Mouse (Mus musculus) forebrain, embryonic 15.5 days (tissue): ENCODE measurements around the gene Zc3h7b. TPM values are rescaled to one million over a fixed set of nuclear protein-coding genes. Genes with fewer than 3 reads are reported as not detected.

ENCODE experiments used
- ATAC-seq: fragments of 200-750 bp; cut with Nextera tagmentation; replicated peaks from 2 replicates; pipeline ENCODE4 v1.8.0; 2017; ENCODE audit warnings: mild to moderate bottlenecking, moderate TSS enrichment, moderate library complexity
- H3K27ac ChIP-seq: fragments of 300-500 bp; sonication (generic); replicated peaks from 2 replicates; pipeline ENCODE4 v1.5.1; 2015; ENCODE audit warnings: mild to moderate bottlenecking, inconsistent platforms
- H3K27me3 ChIP-seq: fragments of 300-500 bp; sonication (generic); 2 replicates; pipeline ENCODE4 v1.6.1; 2015; ENCODE audit warnings: inconsistent platforms
- H3K36me3 ChIP-seq: fragments of 300-500 bp; sonication (generic); 2 replicates; pipeline ENCODE4 v1.6.1; 2015; ENCODE audit warnings: mild to moderate bottlenecking, inconsistent platforms
- H3K4me1 ChIP-seq: fragments of 300-500 bp; sonication (generic); 2 replicates; pipeline ENCODE4 v1.6.1; 2015; ENCODE audit warnings: inconsistent platforms
- H3K4me2 ChIP-seq: fragments of 300-500 bp; sonication (generic); replicated peaks from 2 replicates; pipeline ENCODE4 v1.6.1; 2015; ENCODE audit warnings: mild to moderate bottlenecking, inconsistent platforms
- H3K4me3 ChIP-seq: fragments of 300-500 bp; sonication (generic); 2 replicates; pipeline ENCODE4 v1.5.1; 2015; ENCODE audit warnings: mild to moderate bottlenecking, inconsistent platforms
- H3K9ac ChIP-seq: fragments of 300-500 bp; sonication (generic); replicated peaks from 2 replicates; pipeline ENCODE4 v1.6.1; 2015; ENCODE audit warnings: mild to moderate bottlenecking, inconsistent platforms
- H3K9me3 ChIP-seq: fragments of 300-500 bp; sonication (generic); 2 replicates; pipeline ENCODE4 v1.6.1; 2016; ENCODE audit warnings: inconsistent platforms
- WGBS: fragments of 180-500 bp; shearing (Covaris S2); methylation state at CpG from one replicate; pipeline ENCODE4 v1.1.7; 2015; ENCODE audit warnings: mixed read lengths; 5-methylcytosine and 5-hydroxymethylcytosine counted together
- polyA plus RNA-seq: library from polyadenylated mRNA; unstranded; fragments of >200 nt; fragmentation: Nextera tagmentation; extraction: Ambion mirVana; gene quantifications from 2 replicates; pipeline ENCODE4 v1.2.1, GENCODE M21; 2015

The Zc3h7b gene
- polyA plus RNA-seq, 1 experiment from 2014 or later, result 50.2 TPM

GRCm38 (mm10) chr15:81842275-81842674 is 97.4 kb downstream of the Zc3h7b start:
- no peaks in the 10 kb centered on the region for H3K36me3 ChIP-seq
- 85% methylated on average over 7 of the region's 7 CpGs for WGBS
- H3K9me3 ChIP-seq, result no peaks in the 10 kb centered on the region
- no peaks in the 10 kb centered on the region for H3K27me3 ChIP-seq
- H3K27ac ChIP-seq, result no peak overlapping the region
- H3K4me2 ChIP-seq, result no peak overlapping the region
- ATAC-seq, result no peak
- H3K4me1 ChIP-seq, result peaks cover 9% of the 10 kb centered on the region
- no peak overlapping the region for H3K4me3 ChIP-seq
- no peak overlapping the region for H3K9ac ChIP-seq

GRCm38 (mm10) chr15:81845033-81845625 is 100.3 kb downstream of the Zc3h7b start:
- H3K4me3 ChIP-seq, result no peak overlapping the region
- H3K9me3 ChIP-seq, result no peaks in the 10 kb centered on the region
- 62% methylated on average over 5 of the region's 5 CpGs for WGBS
- peaks cover 13% of the 10 kb centered on the region for H3K36me3 ChIP-seq
- H3K4me2 ChIP-seq, result no peak overlapping the region
- ATAC-seq, result no peak
- no peak overlapping the region for H3K27ac ChIP-seq
- no peak overlapping the region for H3K9ac ChIP-seq
- H3K27me3 ChIP-seq, result no peaks in the 10 kb centered on the region
- 0 out of 2 replicates have a peak, but pooled peaks cover 2% of the 10 kb centered on the region for H3K4me1 ChIP-seq

- Histone ChIP-seq H3K4me3 (no peak overlapping the region), H3K27ac (no peak overlapping the region), H3K9me3 (no peaks in the 10 kb centered on the region), H3K4me1 (0 out of 2 replicates have a peak, but pooled peaks cover 2% of the 10 kb centered on the region), H3K27me3 (no peaks in the 10 kb centered on the region), H3K36me3 (peaks cover 19% of the 10 kb centered on the region), H3K4me2 (no peak overlapping the region), H3K9ac (no peak overlapping the region)
- 40% methylated on average over 4 of the region's 4 CpGs for WGBS
- ATAC-seq, result no peak
These were observed 100.9 kb downstream of the Zc3h7b start for GRCm38 (mm10) chr15:81845724-81846123.

Other genes with a start within 250 kb of the Zc3h7b start
- gene Ep300, start 159.7 kb upstream of the Zc3h7b start, polyA plus RNA-seq, result 18.4 and 21.9 TPM in 2 replicates
- 31.6 and 31.9 TPM in 2 replicates for gene L3mbtl2, start 81.2 kb upstream of the Zc3h7b start, polyA plus RNA-seq
- 19.8 and 20.1 TPM in 2 replicates for gene Chadl, start 47.8 kb upstream of the Zc3h7b start, polyA plus RNA-seq
- gene Rangap1, start 473 bp downstream of the Zc3h7b start, polyA plus RNA-seq, result 130 and 131 TPM in 2 replicates
- 31.9 and 32.6 TPM in 2 replicates for gene Tef, start 57.4 kb downstream of the Zc3h7b start, polyA plus RNA-seq
- gene Tob2, start 113.7 kb downstream of the Zc3h7b start, polyA plus RNA-seq, result 20.2 and 21.1 TPM in 2 replicates
- 124 and 128 TPM in 2 replicates for gene Phf5a, start 126.9 kb downstream of the Zc3h7b start, polyA plus RNA-seq
- gene Aco2, start 127.3 kb downstream of the Zc3h7b start, polyA plus RNA-seq, result 243 and 244 TPM in 2 replicates
- 89.8 and 91.2 TPM in 2 replicates for gene Polr3h, start 181.2 kb downstream of the Zc3h7b start, polyA plus RNA-seq
- 130 and 133 TPM in 2 replicates for gene Csdc2, start 191.7 kb downstream of the Zc3h7b start, polyA plus RNA-seq
- gene Pmm1, start 215.9 kb downstream of the Zc3h7b start, polyA plus RNA-seq, result 82.5 and 84.5 TPM in 2 replicates
- not detected in 2 replicates for gene 1700029P11Rik, start 235.5 kb downstream of the Zc3h7b start, polyA plus RNA-seq
- 58.9 and 59.5 TPM in 2 replicates for gene Xrcc6, start 242.8 kb downstream of the Zc3h7b start, polyA plus RNA-seq